Mouse (Mus musculus): ENCODE measurements around the gene Bnip2.

GRCm38 (mm10) chr9:69940839-69941490, 48.3 kb upstream of the Bnip2 start:
- TF ChIP-seq CTCF (IDR thresholded peaks at IDR 0.05; ENCODE audit: extremely low read depth, insufficient read depth, low read length) (no peak), POLR2A (IDR thresholded peaks at IDR 0.05; ENCODE audit: extremely low read depth, insufficient read depth, low read length) (no peak)

Measured in cortical plate, adult 2 months (tissue).